Mouse (Mus musculus) liver, embryonic 11.5 days (tissue): ENCODE data around the gene Hist1h4k. TPM values are rescaled to one million over a fixed set of nuclear protein-coding genes. Genes with fewer than 3 reads are reported as not detected.
"Not testable (repeated sequence)": the region's sequence is repeated elsewhere in the genome, so short reads cannot be mapped to it uniquely, and the experiment has no call there.

ENCODE experiments used
- ATAC-seq: fragments of 200-750 bp; cut with Nextera tagmentation; replicated peaks from 2 replicates; pipeline ENCODE4 v1.8.0; 2017; ENCODE audit warnings: moderate number of reproducible peaks, mild to moderate bottlenecking, moderate TSS enrichment, moderate library complexity; ENCODE audit not compliant: low FRiP score
- DNase-seq: peaks from one replicate; pipeline ENCODE4 v3.0.0-alpha.2; 2017; ENCODE audit warnings: low spot score
- H3K27ac ChIP-seq: fragments of 300-500 bp; sonication (generic); 2 replicates; pipeline ENCODE4 v1.5.1; 2014; ENCODE audit warnings: mild to moderate bottlenecking, low read depth, low read length, control low read depth
- H3K27me3 ChIP-seq: fragments of 300-500 bp; sonication (generic); replicated peaks from 2 replicates; pipeline ENCODE4 v1.6.1; 2014; ENCODE audit warnings: low read length, mixed read lengths; ENCODE audit not compliant: control insufficient read depth, insufficient read depth
- H3K36me3 ChIP-seq: fragments of 300-500 bp; sonication (generic); 2 replicates; pipeline ENCODE4 v1.6.1; 2014; ENCODE audit warnings: mild to moderate bottlenecking, low read length, moderate library complexity, mixed read lengths; ENCODE audit not compliant: control insufficient read depth, insufficient read depth
- H3K4me1 ChIP-seq: fragments of 300-500 bp; sonication (generic); replicated peaks from 2 replicates; pipeline ENCODE4 v1.6.1; 2014; ENCODE audit warnings: low read length, mixed read lengths; ENCODE audit not compliant: control insufficient read depth, insufficient read depth
- H3K4me2 ChIP-seq: fragments of 300-500 bp; sonication (generic); 2 replicates; pipeline ENCODE4 v1.6.1; 2014; ENCODE audit warnings: mild to moderate bottlenecking, control low read depth, moderate library complexity
- H3K4me3 ChIP-seq: fragments of 300-500 bp; sonication (generic); 2 replicates; pipeline ENCODE4 v1.5.1; 2014; ENCODE audit warnings: low read depth, low read length, control low read depth
- H3K9ac ChIP-seq: fragments of 300-500 bp; sonication (generic); 2 replicates; pipeline ENCODE4 v1.6.1; 2014; ENCODE audit warnings: low read depth, low read length, control low read depth
- H3K9me3 ChIP-seq: fragments of 300-500 bp; sonication (generic); 2 replicates; pipeline ENCODE4 v1.6.1; 2016; ENCODE audit warnings: low read length, inconsistent platforms, mixed read lengths; ENCODE audit not compliant: control insufficient read depth
- WGBS: fragments of 180-500 bp; shearing (Covaris S2); extraction: QIAGEN DNeasy Blood & Tissue Kit; methylation state at CpG from one replicate; pipeline ENCODE4 v1.1.7; 2014; 5-methylcytosine and 5-hydroxymethylcytosine counted together
- polyA plus RNA-seq: library from polyadenylated mRNA; unstranded; fragments of >200 nt; fragmentation: Nextera tagmentation; extraction: Ambion mirVana; gene quantifications from 2 replicates; pipeline ENCODE4 v1.2.1, GENCODE M21; 2014

Gene Hist1h4k
- polyA plus RNA-seq, 1 experiment from 2014 or later: 5.1 TPM

GRCm38 (mm10) chr13:21779767-21780731 lies 29.7 kb upstream of the Hist1h4k start, which contains the start of gene Hist1h1b:
Hist1h1b (minus strand) TSS chr13:21780625.
- no peaks in the 10 kb centered on the region for H3K36me3 ChIP-seq
- WGBS: under 1% methylated on average over 44 of the region's 44 CpGs
- peak within 1 kb of the TSS; percentile 98 for H3K9ac ChIP-seq
- H3K27ac ChIP-seq: peak within 1 kb of the TSS; percentile 100
- ATAC-seq (peak; percentile 52), DNase-seq (peak; percentile 84)
- no peaks in the 10 kb centered on the region for H3K9me3 ChIP-seq
- H3K4me2 ChIP-seq: peak within 1 kb of the TSS; percentile 94
- H3K4me3 ChIP-seq: peak within 1 kb of the TSS; percentile 62
- H3K27me3 ChIP-seq: no peaks in the 10 kb centered on the region
- peaks cover 18% of the 10 kb centered on the region for H3K4me1 ChIP-seq

GRCm38 (mm10) chr13:21778814-21779766 lies 28.8 kb upstream of the Hist1h4k start:
- peak; percentile 71 for ATAC-seq
- Histone ChIP-seq H3K4me1 (peaks cover 15% of the 10 kb centered on the region), H3K4me3 (peak overlapping the region; percentile 62), H3K27ac (peak overlapping the region; percentile 100), H3K9ac (peak overlapping the region; percentile 98), H3K36me3 (no peaks in the 10 kb centered on the region), H3K4me2 (peak overlapping the region; percentile 94), H3K9me3 (no peaks in the 10 kb centered on the region), H3K27me3 (no peaks in the 10 kb centered on the region)
- WGBS: 5% methylated on average over 33 of the region's 33 CpGs
- DNase-seq: peak; percentile 77

GRCm38 (mm10) chr13:21755707-21756106 lies 5.4 kb upstream of the Hist1h4k start:
- no peaks in the 10 kb centered on the region for H3K9me3 ChIP-seq
- peak overlapping the region; percentile 74 for H3K27ac ChIP-seq
- WGBS: 91% methylated on average over 1 of the region's 1 CpGs
- H3K4me3 ChIP-seq: no peak overlapping the region; the same call in 1 of the 2 replicates
- peak overlapping the region; percentile 59 for H3K4me2 ChIP-seq
- ATAC-seq: no peak
- peaks cover 8% of the 10 kb centered on the region for H3K4me1 ChIP-seq
- no peak for DNase-seq
- H3K27me3 ChIP-seq: no peaks in the 10 kb centered on the region
- no peaks in the 10 kb centered on the region for H3K36me3 ChIP-seq
- H3K9ac ChIP-seq: no peak overlapping the region

GRCm38 (mm10) chr13:21754294-21755001 lies 4.1 kb upstream of the Hist1h4k start:
- Histone ChIP-seq H3K4me3 (peak overlapping the region; percentile 42), H3K4me2 (peak overlapping the region; percentile 59), H3K9ac (peak overlapping the region; percentile 70), H3K27ac (peak overlapping the region; percentile 99)
- WGBS: 0% methylated on average over 9 of the region's 26 CpGs
- H3K27me3 ChIP-seq, H3K4me1 ChIP-seq, H3K9me3 ChIP-seq, H3K36me3 ChIP-seq: not testable (repeated sequence)
- DNase-seq: peak; percentile 51
- peak; percentile 27 for ATAC-seq

GRCm38 (mm10) chr13:21753524-21754285 lies 3.4 kb upstream of the Hist1h4k start, which contains the start of the genes Hist1h2ak and Hist1h2bn:
Hist1h2ak (minus strand) TSS chr13:21753827.
Hist1h2bn (plus strand) TSS chr13:21754123.
- H3K27me3 ChIP-seq, H3K4me1 ChIP-seq, H3K9me3 ChIP-seq, H3K36me3 ChIP-seq: not testable (repeated sequence)
- peak; percentile 74 for DNase-seq
- Histone ChIP-seq H3K4me2 (peak within 1 kb of the TSS; percentile 61), H3K27ac (peak within 1 kb of the TSS; percentile 99), H3K4me3 (peak within 1 kb of the TSS; percentile 42), H3K9ac (peak within 1 kb of the TSS; percentile 70)
- under 1% methylated on average over 39 of the region's 50 CpGs for WGBS
- peak; percentile 83 for ATAC-seq

- 2% methylated on average over 10 of the region's 10 CpGs for WGBS
- no peak for ATAC-seq
- H3K4me1 ChIP-seq: peaks cover 11% of the 10 kb centered on the region
These were observed 2.8 kb upstream of the Hist1h4k start for GRCm38 (mm10) chr13:21753051-21753523.

GRCm38 (mm10) chr13:21752356-21752755 lies 2.1 kb upstream of the Hist1h4k start:
- Histone ChIP-seq H3K9ac (peak overlapping the region; percentile 66), H3K4me1 (peaks cover 11% of the 10 kb centered on the region), H3K4me2 (peak overlapping the region; percentile 61), H3K9me3 (no peaks in the 10 kb centered on the region), H3K4me3 (peak overlapping the region; percentile 41), H3K27ac (peak overlapping the region; percentile 97), H3K27me3 (no peaks in the 10 kb centered on the region), H3K36me3 (no peaks in the 10 kb centered on the region)
- ATAC-seq (no peak), DNase-seq (peak; percentile 50)
- 39% methylated on average over 3 of the region's 3 CpGs for WGBS

More at GRCm38 (mm10) chr13:21753051-21753523, 2.8 kb upstream of the Hist1h4k start:
- no peaks in the 10 kb centered on the region for H3K36me3 ChIP-seq
- H3K4me3 ChIP-seq: peak overlapping the region; percentile 41
- DNase-seq: no peak
- peak overlapping the region; percentile 61 for H3K4me2 ChIP-seq
- no peaks in the 10 kb centered on the region for H3K9me3 ChIP-seq
- H3K27ac ChIP-seq: peak overlapping the region; percentile 97
- peak overlapping the region; percentile 66 for H3K9ac ChIP-seq
- H3K27me3 ChIP-seq: no peaks in the 10 kb centered on the region
